8 mouse cellular contexts compared by ENCODE assay signal in genomic region chr19:7269290-7270044, GRCm38 (mm10). TPM values are rescaled to one million over a fixed set of nuclear protein-coding genes. Genes with fewer than 3 reads are reported as not detected.
A peak's percentile ranks its signal among the peaks of the same experiment; 100 is the strongest.
DNase-seq lines count a peak whose midpoint lies in the region; ATAC-seq and TF ChIP-seq lines count a peak whose summit lies in the region.

No protein-coding gene starts in this region.

- ATAC-seq in embryonic facial prominence, embryonic 14.5 days (ENCODE audit: low read depth): peak; percentile 1; the same call in 1 of the 2 replicates
- peak; percentile 5; the same call in 1 of the 2 replicates for ATAC-seq in hindbrain, embryonic 16.5 days
- no peak for ATAC-seq in neural tube, embryonic 11.5 days (ENCODE audit: insufficient read depth, low FRiP score, low TSS enrichment)

- DNase-seq in heart, adult 18-20 months: peak; percentile 40 to 49
- DNase-seq in heart, adult 8-10 months (ENCODE audit: low spot score): no peak
- no peak for DNase-seq in ES-E14 (ENCODE audit: low read depth, low spot score)
- peak; percentile 74 for DNase-seq in embryonic facial prominence, embryonic 14.5 days (ENCODE audit: low spot score)
- no peak for DNase-seq in neural tube, embryonic 11.5 days (ENCODE audit: low spot score)
- no peak for DNase-seq in urinary bladder, postnatal 36 days (ENCODE audit: low spot score in 2 of 2)
- DNase-seq in spleen, adult 12 weeks (ENCODE audit: low spot score): no peak

- H3K36me3 ChIP-seq in ES-E14 (ENCODE audit: control insufficient read depth, insufficient read depth, low read length, poor library complexity, severe bottlenecking): peaks cover 47% of the 10 kb centered on the region
- peaks cover 42% of the 10 kb centered on the region for H3K36me3 ChIP-seq in embryonic facial prominence, embryonic 14.5 days (ENCODE audit: control insufficient read depth, insufficient read depth, low read length)
- H3K36me3 ChIP-seq in hindbrain, embryonic 16.5 days (ENCODE audit: control insufficient read depth, insufficient read depth, low read length): peaks cover 13% of the 10 kb centered on the region
- peaks cover 34% of the 10 kb centered on the region for H3K36me3 ChIP-seq in neural tube, embryonic 11.5 days (ENCODE audit: control insufficient read depth, insufficient read depth, low read length)

- peaks cover 7 to 29% of the 10 kb centered on the region in 2 experiments for H3K4me1 ChIP-seq in ES-E14 (ENCODE audit: control insufficient read depth in 2 of 2, insufficient read depth in 2 of 2, low read length in 2 of 2, poor library complexity in 1 of 2)
- H3K4me1 ChIP-seq in embryonic facial prominence, embryonic 14.5 days (ENCODE audit: control insufficient read depth, insufficient read depth, low read length): peaks cover 33% of the 10 kb centered on the region
- H3K4me1 ChIP-seq in hindbrain, embryonic 16.5 days (ENCODE audit: control insufficient read depth, insufficient read depth, low read depth, low read length): peaks cover 56% of the 10 kb centered on the region
- H3K4me1 ChIP-seq in neural tube, embryonic 11.5 days (ENCODE audit: control insufficient read depth, insufficient read depth, low read length): peaks cover 42% of the 10 kb centered on the region

- no peaks in the 10 kb centered on the region for H3K27me3 ChIP-seq in embryonic facial prominence, embryonic 14.5 days (replicated peaks; ENCODE audit: control insufficient read depth, insufficient read depth, low read length)
- no peaks in the 10 kb centered on the region for H3K27me3 ChIP-seq in hindbrain, embryonic 16.5 days (replicated peaks; ENCODE audit: control insufficient read depth, insufficient read depth, low read length)
- no peaks in the 10 kb centered on the region for H3K27me3 ChIP-seq in neural tube, embryonic 11.5 days (ENCODE audit: control insufficient read depth, insufficient read depth, low read length)

- H3K4me2 ChIP-seq in embryonic facial prominence, embryonic 14.5 days (ENCODE audit: low read depth, low read length): peak overlapping the region; percentile 87
- H3K4me2 ChIP-seq in hindbrain, embryonic 16.5 days (ENCODE audit: low read length): peak overlapping the region; percentile 86
- peak overlapping the region; percentile 92 for H3K4me2 ChIP-seq in neural tube, embryonic 11.5 days (ENCODE audit: low read depth)

- H3K9me3 ChIP-seq in ES-E14 (ENCODE audit: control insufficient read depth, insufficient read depth, low read depth, low read length): no peaks in the 10 kb centered on the region
- H3K9me3 ChIP-seq in embryonic facial prominence, embryonic 14.5 days (ENCODE audit: control insufficient read depth, low read length): no peaks in the 10 kb centered on the region
- no peaks in the 10 kb centered on the region for H3K9me3 ChIP-seq in hindbrain, embryonic 16.5 days (ENCODE audit: control insufficient read depth, low read length)
- no peaks in the 10 kb centered on the region for H3K9me3 ChIP-seq in neural tube, embryonic 11.5 days (ENCODE audit: control insufficient read depth, low read length)

- H3K27ac ChIP-seq in ES-E14 (ENCODE audit: insufficient read depth, low read depth, low read length, poor library complexity, severe bottlenecking): peak overlapping the region; percentile 60; the same call in 1 of the 2 replicates
- H3K27ac ChIP-seq in embryonic facial prominence, embryonic 14.5 days (replicated peaks; ENCODE audit: low read depth, low read length): peak overlapping the region; percentile 93
- peak overlapping the region; percentile 93 for H3K27ac ChIP-seq in hindbrain, embryonic 16.5 days (ENCODE audit: low read depth, low read length)
- H3K27ac ChIP-seq in neural tube, embryonic 11.5 days (ENCODE audit: low read depth, low read length): peak overlapping the region; percentile 100

- in situ Hi-C loops in ES-E14 (cut with MboI; ENCODE audit: low sequenced_read_pairs in 2 of 2, unreplicated experiment in 2 of 2): no loop called here

- H3K9ac ChIP-seq in ES-E14 (ENCODE audit: insufficient read depth, low read depth, low read length, poor library complexity, severe bottlenecking): peak overlapping the region; percentile 97
- peak overlapping the region; percentile 90 for H3K9ac ChIP-seq in embryonic facial prominence, embryonic 14.5 days (ENCODE audit: low read depth, low read length)
- H3K9ac ChIP-seq in hindbrain, embryonic 16.5 days (ENCODE audit: low read depth, low read length): peak overlapping the region; percentile 91
- peak overlapping the region; percentile 98 for H3K9ac ChIP-seq in neural tube, embryonic 11.5 days (ENCODE audit: low read length)

- 7% methylated on average over 10 of the region's 11 CpGs for WGBS in embryonic facial prominence, embryonic 14.5 days
- 8% methylated on average over 11 of the region's 11 CpGs for WGBS in hindbrain, embryonic 16.5 days
- 4% methylated on average over 10 of the region's 11 CpGs for WGBS in neural tube, embryonic 11.5 days

- peak overlapping the region; percentile 94 to 99 for H3K4me3 ChIP-seq in ES-E14 (ENCODE audit: insufficient read depth in 1 of 2, low read depth in 1 of 2, low read length in 2 of 2, poor library complexity in 1 of 2, severe bottlenecking in 1 of 2)
- H3K4me3 ChIP-seq in embryonic facial prominence, embryonic 14.5 days (ENCODE audit: low read depth, low read length): peak overlapping the region; percentile 88
- H3K4me3 ChIP-seq in hindbrain, embryonic 16.5 days (ENCODE audit: low read length): peak overlapping the region; percentile 82
- H3K4me3 ChIP-seq in neural tube, embryonic 11.5 days (ENCODE audit: low read depth, low read length): peak overlapping the region; percentile 94

TF ChIP-seq in ES-E14, 5 proteins besides CTCF, POLR2A, EP300 and RAD21:
- TF ChIP-seq ZC3H11A (IDR thresholded peaks at IDR 0.05; ENCODE audit: borderline replicate concordance, low read depth, low read length): no peak
- no peak for TF ChIP-seq ZNF384 (IDR thresholded peaks at IDR 0.05; ENCODE audit: low read depth, low read length)
- TF ChIP-seq CHD2 (IDR thresholded peaks at IDR 0.05; ENCODE audit: low read depth, low read length): no peak
- no peak for TF ChIP-seq HCFC1 (IDR thresholded peaks at IDR 0.05; ENCODE audit: borderline replicate concordance, insufficient read depth, low read length)
- no peak for TF ChIP-seq MAFK (IDR thresholded peaks at IDR 0.05; ENCODE audit: insufficient read depth, low read depth, low read length)

RNA-seq across cellular contexts. Expression of gene Rcor2, which starts 2.3 kb away (rescaled TPM):
- total RNA-seq in heart, adult 18-20 months (2021): 1 to 10 TPM; 4.0 to 6.5 TPM
- 10 to 100 TPM in 1 of 4 experiments, 1 to 10 TPM in 3; 5.5 to 12.7 (median 7.3) TPM for total RNA-seq in heart, adult 8-10 months (2022)
- total RNA-seq in ES-E14 (2012; rRNA removed): 161 and 192 TPM in 2 replicates
- 10.8 and 11.7 TPM in 2 replicates for polyA plus RNA-seq in embryonic facial prominence, embryonic 14.5 days (2014; fragmentation: Nextera tagmentation; extraction: Ambion mirVana)
- 10.5 and 18.5 TPM in 2 replicates for polyA plus RNA-seq in hindbrain, embryonic 16.5 days (2015; fragmentation: Nextera tagmentation; extraction: Ambion mirVana)
- 34.9 and 36.8 TPM in 2 replicates for polyA plus RNA-seq in neural tube, embryonic 11.5 days (2014; fragmentation: Nextera tagmentation; extraction: Ambion mirVana)

RNA-seq across cellular contexts. Expression of gene Naa40, which starts 28.5 kb away (rescaled TPM):
- 10 to 100 TPM; 14.2 to 14.9 TPM for total RNA-seq in heart, adult 18-20 months (2021)
- total RNA-seq in heart, adult 8-10 months (2022): 10 to 100 TPM; 11.7 to 21.1 (median 17.1) TPM
- total RNA-seq in ES-E14 (2012; rRNA removed): 50.9 and 56.1 TPM in 2 replicates
- polyA plus RNA-seq in embryonic facial prominence, embryonic 14.5 days (2014; fragmentation: Nextera tagmentation; extraction: Ambion mirVana): 47.8 and 48.4 TPM in 2 replicates
- polyA plus RNA-seq in hindbrain, embryonic 16.5 days (2015; fragmentation: Nextera tagmentation; extraction: Ambion mirVana): 60.6 and 66.9 TPM in 2 replicates
- polyA plus RNA-seq in neural tube, embryonic 11.5 days (2014; fragmentation: Nextera tagmentation; extraction: Ambion mirVana): 83.5 and 90.4 TPM in 2 replicates

RNA-seq across cellular contexts. Expression of gene Cox8a, which starts 52.1 kb away (rescaled TPM):
- total RNA-seq in heart, adult 18-20 months (2021): 100 to 1,000 TPM; 344 to 429 TPM
- 100 to 1,000 TPM; 406 to 459 (median 432) TPM for total RNA-seq in heart, adult 8-10 months (2022)
- 882 and 1,211 TPM in 2 replicates for total RNA-seq in ES-E14 (2012; rRNA removed)
- 995 and 1,073 TPM in 2 replicates for polyA plus RNA-seq in embryonic facial prominence, embryonic 14.5 days (2014; fragmentation: Nextera tagmentation; extraction: Ambion mirVana)
- polyA plus RNA-seq in hindbrain, embryonic 16.5 days (2015; fragmentation: Nextera tagmentation; extraction: Ambion mirVana): 1,071 and 1,270 TPM in 2 replicates
- 706 and 761 TPM in 2 replicates for polyA plus RNA-seq in neural tube, embryonic 11.5 days (2014; fragmentation: Nextera tagmentation; extraction: Ambion mirVana)

Comparison
In these comparisons a context has a peak if more than half of its experiments do, and no peak if none do; other contexts are left out.
1. DNase-seq: peak in heart, adult 18-20 months (2 of 2) and embryonic facial prominence, embryonic 14.5 days (single experiment); none in heart, adult 8-10 months (single experiment), ES-E14 (single experiment), neural tube, embryonic 11.5 days (single experiment), urinary bladder, postnatal 36 days (0 of 2) and spleen, adult 12 weeks (single experiment).
2. RNA of gene Rcor2, which starts 2.3 kb away (total RNA-seq): 161 to 192 TPM in ES-E14; 5.5 to 12.7 TPM in heart, adult 8-10 months and 4.0 to 6.5 TPM in heart, adult 18-20 months; every median in the first group is over 10 times any median in the second.
3. Peak in every context shown above with its lines, with median percentiles within 50 percentile points of each other: H3K27ac ChIP-seq, H3K4me3 ChIP-seq, H3K9ac ChIP-seq and H3K4me2 ChIP-seq.